Mouse (Mus musculus): ENCODE results near the gene Olfr608.

GRCm38 (mm10) chr7:103445339-103445738, 24.3 kb upstream of the Olfr608 start, which contains the start of gene Olfr605:
- no peak for TF ChIP-seq GATA1 (IDR thresholded peaks at IDR 0.05; ENCODE audit: borderline replicate concordance, low read length)
- TF ChIP-seq FLI1 (IDR thresholded peaks at IDR 0.05; ENCODE audit: low read length) = no peak

All from megakaryocyte, embryonic 14.5 days (primary cell).